Mouse (Mus musculus) hindbrain, embryonic 16.5 days (tissue): ENCODE data around the gene Rin2. TPM values are rescaled to one million over a fixed set of nuclear protein-coding genes. Genes with fewer than 3 reads are reported as not detected.

Source experiments
- ATAC-seq: fragments of 200-750 bp; cut with Nextera tagmentation; 2 replicates; pipeline ENCODE4 v1.8.0; 2017; ENCODE audit warnings: moderate TSS enrichment, moderate library complexity
- H3K27ac ChIP-seq: fragments of 300-500 bp; sonication (generic); 2 replicates; pipeline ENCODE4 v1.5.1; 2014; ENCODE audit warnings: low read depth, mild to moderate bottlenecking, control low read depth, low read length, moderate library complexity
- H3K27me3 ChIP-seq: fragments of 300-500 bp; sonication (generic); replicated peaks from 2 replicates; pipeline ENCODE4 v1.6.1; 2014; ENCODE audit warnings: low read length; ENCODE audit not compliant: control insufficient read depth, insufficient read depth
- H3K36me3 ChIP-seq: fragments of 300-500 bp; sonication (generic); 2 replicates; pipeline ENCODE4 v1.6.1; 2014; ENCODE audit warnings: mild to moderate bottlenecking, low read length, moderate library complexity, mixed read lengths; ENCODE audit not compliant: control insufficient read depth, insufficient read depth
- H3K4me1 ChIP-seq: fragments of 300-500 bp; sonication (generic); 2 replicates; pipeline ENCODE4 v1.6.1; 2014; ENCODE audit warnings: low read depth, low read length; ENCODE audit not compliant: control insufficient read depth, insufficient read depth
- H3K4me2 ChIP-seq: fragments of 300-500 bp; sonication (generic); 2 replicates; pipeline ENCODE4 v1.6.1; 2014; ENCODE audit warnings: mild to moderate bottlenecking, low read length, control low read depth, moderate library complexity
- H3K4me3 ChIP-seq: fragments of 300-500 bp; sonication (generic); 2 replicates; pipeline ENCODE4 v1.5.1; 2014; ENCODE audit warnings: mild to moderate bottlenecking, low read length, control low read depth, moderate library complexity
- H3K9ac ChIP-seq: fragments of 300-500 bp; sonication (generic); 2 replicates; pipeline ENCODE4 v1.6.1; 2014; ENCODE audit warnings: low read depth, mild to moderate bottlenecking, control low read depth, low read length, moderate library complexity
- H3K9me3 ChIP-seq: fragments of 300-500 bp; sonication (generic); 2 replicates; pipeline ENCODE4 v1.6.1; 2014; ENCODE audit warnings: mild to moderate bottlenecking, low read length, moderate library complexity; ENCODE audit not compliant: control insufficient read depth
- WGBS: fragments of 180-500 bp; shearing (Covaris S2); extraction: QIAGEN DNeasy Blood & Tissue Kit; methylation state at CpG from one replicate; pipeline ENCODE4 v1.1.7; 2014; 5-methylcytosine and 5-hydroxymethylcytosine counted together
- polyA plus RNA-seq: library from polyadenylated mRNA; unstranded; fragments of >200 nt; fragmentation: Nextera tagmentation; extraction: Ambion mirVana; gene quantifications from 2 replicates; pipeline ENCODE4 v1.2.1, GENCODE M21; 2015

The Rin2 gene
- 14.6 and 15.3 TPM in 2 replicates for polyA plus RNA-seq

DNA sequence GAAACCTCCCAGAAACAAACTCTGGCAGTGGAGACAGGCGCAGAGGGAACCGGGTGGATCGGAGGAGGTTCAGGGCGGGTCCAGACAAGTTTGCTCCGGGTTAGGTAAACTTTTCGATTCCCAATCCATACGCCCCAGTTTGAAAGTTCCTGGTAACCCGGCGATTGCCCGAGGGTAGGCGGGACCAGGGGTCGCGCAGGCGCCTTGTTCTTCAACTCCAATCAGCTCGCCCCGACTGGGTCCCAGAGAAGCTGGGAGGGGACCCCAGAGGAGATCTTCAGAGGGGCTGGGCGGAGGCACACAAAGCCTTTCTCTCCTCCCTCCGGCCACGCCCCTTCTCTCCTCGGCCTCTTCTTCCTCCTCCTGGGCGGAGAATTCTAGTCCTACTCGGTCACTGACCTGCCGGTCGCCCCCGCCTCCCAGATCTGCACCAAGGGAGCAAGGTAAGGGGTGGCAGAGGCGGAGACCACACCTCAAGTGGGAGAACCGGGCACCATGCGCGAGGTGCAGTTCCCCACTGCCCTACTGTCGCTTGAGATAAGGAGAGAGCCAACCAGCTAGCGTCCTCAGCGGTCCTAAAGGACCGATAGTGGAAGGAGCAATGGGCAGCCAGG is at the start of gene Rin2:
Gene Rin2, plus strand, starts transcription at position 74 of the 614 bp plus-strand sequence.
- WGBS: 0% methylated on average over 31 of the region's 33 CpGs
- Histone ChIP-seq H3K4me3 (peak within 1 kb of the TSS; percentile 69), H3K4me2 (peak within 1 kb of the TSS; percentile 94), H3K9ac (peak within 1 kb of the TSS; percentile 73), H3K9me3 (no peaks in the 10 kb centered on the region), H3K36me3 (no peaks in the 10 kb centered on the region), H3K27me3 (no peaks in the 10 kb centered on the region), H3K4me1 (peaks cover 10% of the 10 kb centered on the region), H3K27ac (peak within 1 kb of the TSS; percentile 64)
- ATAC-seq: peak; percentile 82

GRCm38 (mm10) chr2:145631123-145631798 is 43.8 kb upstream of the Rin2 start:
- H3K27ac ChIP-seq: no peak overlapping the region

DNA sequence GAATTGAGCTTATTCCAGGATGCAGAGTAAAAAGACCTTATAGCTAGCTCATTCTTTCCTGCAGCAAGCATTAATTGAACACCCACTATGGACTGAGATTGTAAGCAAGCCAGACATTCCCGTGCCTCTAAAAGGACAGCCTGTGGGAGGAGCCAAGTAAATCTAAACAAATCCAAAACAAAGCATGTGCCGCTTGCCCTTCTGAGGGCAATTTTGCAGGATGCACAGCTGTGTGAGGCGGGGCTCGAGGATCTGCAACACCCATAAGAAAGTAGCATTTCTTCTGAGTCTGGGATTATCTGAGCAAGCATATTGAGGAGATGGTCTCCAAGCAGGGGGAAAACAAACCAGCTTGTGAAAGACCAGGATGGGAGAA is 43.2 kb upstream of the Rin2 start:
- H3K4me1 ChIP-seq: no peaks in the 10 kb centered on the region
- H3K27me3 ChIP-seq: no peaks in the 10 kb centered on the region
- 36% methylated on average over 4 of the region's 4 CpGs for WGBS
- H3K27ac ChIP-seq: 0 out of 2 replicates have a peak overlapping the region, but pooled peaks have one; percentile 23
- no peaks in the 10 kb centered on the region for H3K9me3 ChIP-seq
- H3K4me2 ChIP-seq: no peak overlapping the region
- H3K4me3 ChIP-seq: no peak overlapping the region
- no peak for ATAC-seq
- no peak overlapping the region for H3K9ac ChIP-seq
- no peaks in the 10 kb centered on the region for H3K36me3 ChIP-seq

More at GRCm38 (mm10) chr2:145631123-145631798, 43.8 kb upstream of the Rin2 start:
- Histone ChIP-seq H3K27me3 (no peaks in the 10 kb centered on the region), H3K4me2 (no peak overlapping the region), H3K36me3 (no peaks in the 10 kb centered on the region), H3K9ac (no peak overlapping the region), H3K4me3 (no peak overlapping the region), H3K4me1 (no peaks in the 10 kb centered on the region), H3K9me3 (no peaks in the 10 kb centered on the region)
- ATAC-seq: no peak
- 59% methylated on average over 6 of the region's 6 CpGs for WGBS

DNA sequence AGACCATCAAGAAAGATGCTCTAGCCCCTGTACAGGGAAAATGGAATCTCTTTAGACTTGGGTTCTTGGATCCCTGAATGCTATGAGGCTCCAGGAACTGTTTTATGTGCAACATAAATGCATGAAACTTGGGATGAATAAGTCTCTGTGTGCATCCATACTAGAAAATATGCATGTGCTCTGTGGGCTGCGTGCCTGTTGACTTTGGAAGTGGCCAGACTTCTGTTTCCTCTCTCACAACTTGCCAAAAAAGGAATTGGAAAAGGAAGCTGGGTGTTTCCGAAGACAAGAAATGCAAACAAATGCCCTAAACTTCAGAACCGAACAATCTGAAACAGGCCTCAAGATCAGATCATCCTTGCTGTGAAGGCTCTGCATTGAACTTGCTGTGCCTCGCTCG is 41.2 kb upstream of the Rin2 start:
- Histone ChIP-seq H3K4me3 (no peak overlapping the region), H3K27me3 (no peaks in the 10 kb centered on the region), H3K9ac (no peak overlapping the region), H3K9me3 (no peaks in the 10 kb centered on the region), H3K4me2 (no peak overlapping the region), H3K36me3 (no peaks in the 10 kb centered on the region), H3K4me1 (no peaks in the 10 kb centered on the region), H3K27ac (no peak overlapping the region)
- no peak for ATAC-seq
- 60% methylated on average over 5 of the region's 5 CpGs for WGBS

DNA sequence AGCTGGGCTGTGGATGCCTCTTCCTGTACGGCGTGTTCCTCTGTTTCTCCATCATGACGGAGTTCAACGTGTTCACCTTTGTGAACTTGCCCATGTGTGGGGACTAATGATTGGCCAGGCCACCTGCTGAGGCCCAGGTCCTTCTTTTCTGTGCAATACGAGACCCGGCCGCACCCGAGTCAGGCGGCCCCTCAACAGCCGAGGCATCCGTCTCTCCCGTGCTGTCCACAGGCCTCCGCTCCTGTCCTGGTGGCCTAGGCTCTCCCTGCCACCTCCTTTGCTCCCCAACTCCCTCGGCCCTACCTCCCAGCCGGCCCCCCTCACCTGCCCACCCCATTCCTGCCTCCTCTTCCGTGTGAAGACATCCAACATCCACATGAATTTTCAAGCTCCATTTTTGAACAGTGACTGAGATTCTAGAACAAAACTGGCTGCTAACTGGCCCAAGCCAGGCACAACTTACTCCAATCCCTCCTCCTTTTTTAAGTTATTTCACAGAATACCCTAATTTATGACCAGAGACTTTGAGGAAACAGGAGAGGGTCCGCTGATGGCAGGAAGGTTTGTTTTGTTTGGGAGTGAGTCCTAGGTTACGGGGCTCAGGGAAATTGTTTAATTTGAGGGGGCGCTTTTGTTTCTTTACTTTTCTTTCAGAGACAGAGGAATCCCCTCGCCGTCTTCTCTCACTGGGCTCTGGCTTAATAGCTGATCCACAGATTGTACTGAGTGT is 34.6 kb upstream of the Rin2 start:
- no peaks in the 10 kb centered on the region for H3K9me3 ChIP-seq
- ATAC-seq: no peak
- WGBS: 80% methylated on average over 21 of the region's 21 CpGs
- no peak overlapping the region for H3K9ac ChIP-seq
- H3K4me3 ChIP-seq: no peak overlapping the region
- H3K36me3 ChIP-seq: no peaks in the 10 kb centered on the region
- no peak overlapping the region for H3K27ac ChIP-seq
- no peaks in the 10 kb centered on the region for H3K4me1 ChIP-seq
- H3K4me2 ChIP-seq: no peak overlapping the region
- H3K27me3 ChIP-seq: no peaks in the 10 kb centered on the region

- H3K27me3 ChIP-seq: no peaks in the 10 kb centered on the region
- H3K4me3 ChIP-seq: no peak overlapping the region
- H3K36me3 ChIP-seq: no peaks in the 10 kb centered on the region
- no peak for ATAC-seq
- H3K4me1 ChIP-seq: no peaks in the 10 kb centered on the region
- WGBS: 36% methylated on average over 11 of the region's 12 CpGs
- H3K27ac ChIP-seq: no peak overlapping the region
- H3K9me3 ChIP-seq: no peaks in the 10 kb centered on the region
- no peak overlapping the region for H3K4me2 ChIP-seq
- no peak overlapping the region for H3K9ac ChIP-seq
Measured at GRCm38 (mm10) chr2:145655373-145655960, 19.5 kb upstream of the Rin2 start.

- Histone ChIP-seq H3K4me3 (no peak overlapping the region), H3K9me3 (no peaks in the 10 kb centered on the region), H3K36me3 (no peaks in the 10 kb centered on the region), H3K27ac (no peak overlapping the region), H3K27me3 (no peaks in the 10 kb centered on the region), H3K9ac (no peak overlapping the region), H3K4me2 (no peak overlapping the region), H3K4me1 (no peaks in the 10 kb centered on the region)
- WGBS: 47% methylated on average over 3 of the region's 3 CpGs
- ATAC-seq: no peak
Measured at GRCm38 (mm10) chr2:145656121-145656520, 18.9 kb upstream of the Rin2 start.

- Histone ChIP-seq H3K4me1 (no peaks in the 10 kb centered on the region), H3K9ac (no peak overlapping the region), H3K27ac (no peak overlapping the region), H3K9me3 (no peaks in the 10 kb centered on the region), H3K36me3 (no peaks in the 10 kb centered on the region), H3K4me3 (no peak overlapping the region), H3K4me2 (no peak overlapping the region), H3K27me3 (no peaks in the 10 kb centered on the region)
- 42% methylated on average over 1 of the region's 1 CpGs for WGBS
- no peak for ATAC-seq
Measured at GRCm38 (mm10) chr2:145656716-145657115, 18.3 kb upstream of the Rin2 start.

DNA sequence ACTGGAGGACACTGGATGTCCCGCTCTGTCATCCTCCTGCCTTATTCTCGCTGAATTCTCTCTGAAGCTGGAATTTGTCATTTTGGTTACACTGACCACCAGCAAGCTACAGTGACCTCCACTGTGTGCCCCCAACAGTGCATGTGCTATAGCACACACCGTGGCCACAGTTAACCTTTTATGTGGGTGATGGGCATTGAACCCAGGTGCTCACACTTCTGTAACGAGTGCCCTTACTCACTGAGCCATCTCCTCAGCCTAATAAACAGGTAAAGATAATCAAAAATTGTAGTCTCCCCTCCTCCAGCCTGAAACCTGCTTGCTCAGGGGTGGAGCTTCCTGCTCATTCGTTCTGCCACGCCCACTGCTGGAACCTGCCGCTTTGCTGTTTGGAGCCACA is 13.8 kb upstream of the Rin2 start:
- Histone ChIP-seq H3K4me2 (no peak overlapping the region), H3K27ac (no peak overlapping the region), H3K36me3 (no peaks in the 10 kb centered on the region), H3K9ac (no peak overlapping the region), H3K9me3 (no peaks in the 10 kb centered on the region), H3K27me3 (no peaks in the 10 kb centered on the region), H3K4me1 (no peaks in the 10 kb centered on the region), H3K4me3 (no peak overlapping the region)
- WGBS: 90% methylated on average over 4 of the region's 7 CpGs
- no peak for ATAC-seq
